In the genomic region with DNA sequence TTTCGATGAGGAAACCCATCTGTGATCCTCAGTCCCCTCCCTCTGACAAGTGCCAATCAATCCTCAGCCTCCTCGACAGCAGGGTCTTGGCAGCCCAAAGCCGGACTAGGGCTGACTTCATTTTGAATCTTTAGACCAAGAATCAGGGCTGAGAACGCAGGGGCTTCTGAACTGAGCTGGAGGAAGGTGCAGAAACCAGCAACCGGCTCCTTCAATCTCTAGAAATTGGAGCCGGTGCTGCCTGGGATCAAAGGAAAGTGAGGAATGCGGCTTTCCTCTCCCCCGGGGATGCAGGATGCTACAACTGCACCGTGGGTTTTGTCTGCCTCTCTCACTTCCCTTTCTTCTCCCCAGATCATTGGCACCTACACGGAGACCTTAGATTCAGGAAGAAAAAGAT, we compare ENCODE assay signal across 9 mouse cellular contexts. TPM values are rescaled to one million over a fixed set of nuclear protein-coding genes. Genes with fewer than 3 reads are reported as not detected.
A peak's percentile ranks its signal among the peaks of the same experiment; 100 is the strongest.
DNase-seq lines count a peak whose midpoint lies in the region; ATAC-seq and TF ChIP-seq lines count a peak whose summit lies in the region.
"Had no signal": no experiment of that assay in that cellular context is flagged by ENCODE, and none has a peak within 500 bp of the region (broad histone marks: within the 10 kb centered on the region; RNA-seq: fewer than 3 reads in every experiment).

No protein-coding gene starts in this region.

- no peak for TF ChIP-seq EP300 in liver, embryonic 14.5 days (IDR thresholded peaks at IDR 0.05; ENCODE audit: low read depth)

- no peak for TF ChIP-seq CTCF in liver, embryonic 14.5 days (IDR thresholded peaks at IDR 0.05; ENCODE audit: low read depth)

- H3K9ac ChIP-seq in lung, embryonic 16.5 days (ENCODE audit: low read length) = peak overlapping the region; percentile 32
- peak overlapping the region; percentile 25 for H3K9ac ChIP-seq in forebrain, embryonic 15.5 days (replicated peaks)
- H3K9ac ChIP-seq in liver, embryonic 14.5 days (replicated peaks) = no peak overlapping the region
- H3K9ac ChIP-seq in stomach, embryonic 14.5 days (replicated peaks; ENCODE audit: low read depth, low read length) = no peak overlapping the region

- no peaks in the 10 kb centered on the region for H3K9me3 ChIP-seq in lung, embryonic 16.5 days (ENCODE audit: control insufficient read depth, low read length)
- H3K9me3 ChIP-seq in forebrain, embryonic 15.5 days = no peaks in the 10 kb centered on the region
- H3K9me3 ChIP-seq in liver, embryonic 14.5 days (ENCODE audit: control insufficient read depth, low read length) = no peaks in the 10 kb centered on the region
- no peaks in the 10 kb centered on the region for H3K9me3 ChIP-seq in stomach, embryonic 14.5 days (ENCODE audit: control insufficient read depth, low read depth, low read length)

- H3K4me1 ChIP-seq in lung, embryonic 16.5 days (replicated peaks; ENCODE audit: control insufficient read depth, insufficient read depth, low read length) = peaks cover 29% of the 10 kb centered on the region
- peaks cover 31% of the 10 kb centered on the region for H3K4me1 ChIP-seq in forebrain, embryonic 15.5 days
- peaks cover 0 to 3% of the 10 kb centered on the region in 2 experiments; a peak in 2 of 4 replicates for H3K4me1 ChIP-seq in liver, embryonic 14.5 days (replicated peaks; ENCODE audit: control insufficient read depth in 2 of 2, insufficient read depth in 2 of 2, low read length in 1 of 2)
- peaks cover 8% of the 10 kb centered on the region; the same call in 1 of the 2 replicates for H3K4me1 ChIP-seq in stomach, embryonic 14.5 days (ENCODE audit: control insufficient read depth, insufficient read depth, low read length)

- WGBS in lung, embryonic 16.5 days = 2% methylated on average over 10 of the region's 10 CpGs
- 5% methylated on average over 10 of the region's 10 CpGs for WGBS in forebrain, embryonic 15.5 days
- WGBS in liver, embryonic 14.5 days (ENCODE audit: insufficient replicate concordance) = 5% methylated on average over 10 of the region's 10 CpGs
- 3% methylated on average over 10 of the region's 10 CpGs for WGBS in stomach, embryonic 14.5 days

- H3K4me3 ChIP-seq in lung, embryonic 16.5 days (ENCODE audit: low read length) = peak overlapping the region; percentile 39
- H3K4me3 ChIP-seq in forebrain, embryonic 15.5 days = peak overlapping the region; percentile 28
- H3K4me3 ChIP-seq in liver, embryonic 14.5 days (ENCODE audit: insufficient read depth in 1 of 2, low read depth in 2 of 2, low read length in 2 of 2) = no peak overlapping the region
- H3K4me3 ChIP-seq in stomach, embryonic 14.5 days (ENCODE audit: low read depth, low read length) = peak overlapping the region; percentile 19; the same call in 1 of the 2 replicates

- peak overlapping the region; percentile 66 for H3K4me2 ChIP-seq in lung, embryonic 16.5 days (ENCODE audit: low read depth, low read length)
- H3K4me2 ChIP-seq in forebrain, embryonic 15.5 days (replicated peaks) = peak overlapping the region; percentile 48
- peak overlapping the region; percentile 51; the same call in 1 of the 2 replicates for H3K4me2 ChIP-seq in liver, embryonic 14.5 days (ENCODE audit: low read depth)
- H3K4me2 ChIP-seq in stomach, embryonic 14.5 days (replicated peaks; ENCODE audit: low read depth, low read length) = peak overlapping the region; percentile 52

- H3K27ac ChIP-seq in lung, embryonic 16.5 days (ENCODE audit: low read length) = no peak overlapping the region
- peak overlapping the region; percentile 53; the same call in 1 of the 2 replicates for H3K27ac ChIP-seq in forebrain, embryonic 15.5 days (replicated peaks)
- no peak overlapping the region for H3K27ac ChIP-seq in liver, embryonic 14.5 days
- no peak overlapping the region for H3K27ac ChIP-seq in stomach, embryonic 14.5 days (ENCODE audit: low read length)

- ATAC-seq in lung, embryonic 16.5 days (ENCODE audit: low read depth) = no peak
- no peak for ATAC-seq in forebrain, embryonic 15.5 days (replicated peaks)
- no peak for ATAC-seq in liver, embryonic 14.5 days (ENCODE audit: insufficient read depth)
- ATAC-seq in stomach, embryonic 14.5 days (ENCODE audit: insufficient number of reproducible peaks, insufficient read depth, low FRiP score, low read depth) = no peak

- H3K36me3 ChIP-seq in lung, embryonic 16.5 days (ENCODE audit: control insufficient read depth, insufficient read depth, low read length) = no peaks in the 10 kb centered on the region
- no peaks in the 10 kb centered on the region for H3K36me3 ChIP-seq in forebrain, embryonic 15.5 days
- no peaks in the 10 kb centered on the region for H3K36me3 ChIP-seq in liver, embryonic 14.5 days (replicated peaks; ENCODE audit: control insufficient read depth, insufficient read depth, low read depth)
- no peaks in the 10 kb centered on the region for H3K36me3 ChIP-seq in stomach, embryonic 14.5 days (ENCODE audit: control insufficient read depth, insufficient read depth, low read length)

- no peaks in the 10 kb centered on the region for H3K27me3 ChIP-seq in lung, embryonic 16.5 days (ENCODE audit: control insufficient read depth, insufficient read depth, low read depth, low read length)
- H3K27me3 ChIP-seq in forebrain, embryonic 15.5 days = no peaks in the 10 kb centered on the region
- no peaks in the 10 kb centered on the region for H3K27me3 ChIP-seq in liver, embryonic 14.5 days (ENCODE audit: control insufficient read depth, insufficient read depth, low read length)
- H3K27me3 ChIP-seq in stomach, embryonic 14.5 days (ENCODE audit: control insufficient read depth, insufficient read depth, low read length) = no peaks in the 10 kb centered on the region

- DNase-seq in lung, postnatal 10 days = no peak
- no peak for DNase-seq in liver, embryonic 14.5 days (ENCODE audit: low read depth in 3 of 3, low spot score in 3 of 3)
- DNase-seq in gastrocnemius, adult 8-10 months (ENCODE audit: low spot score in 2 of 2) = no peak
- DNase-seq in kidney, adult 9 months = no peak
- DNase-seq in frontal cortex, postnatal 25 days (ENCODE audit: low spot score in 2 of 2) = no peak

RNA-seq across cellular contexts. Expression of a gene that starts 27.0 kb away (rescaled TPM):
- polyA plus RNA-seq in lung, embryonic 16.5 days (2015; fragmentation: Nextera tagmentation; extraction: Ambion mirVana) = 3.7 and 5.4 TPM in 2 replicates
- polyA plus RNA-seq in forebrain, embryonic 15.5 days (2015; fragmentation: Nextera tagmentation; extraction: Ambion mirVana) = 2.0 TPM in 2 replicates
- polyA plus RNA-seq in liver, embryonic 14.5 days (2012; rRNA removed) = 3.0 and 3.9 TPM in 2 replicates
- 5.7 and 6.0 TPM in 2 replicates for polyA plus RNA-seq in liver, embryonic 14.5 days (2014; fragmentation: Nextera tagmentation; extraction: Ambion mirVana)
- 1.5 and 2.6 TPM in 2 replicates for polyA plus RNA-seq in stomach, embryonic 14.5 days (2014; fragmentation: Nextera tagmentation; extraction: Ambion mirVana)
- total RNA-seq in gastrocnemius, adult 8-10 months (2022) = 1 to 10 TPM in 2 of 4 experiments, under 1 TPM in 2; 0.41 to 1.5 (median 0.92) TPM
- total RNA-seq: liver, adult 2 months had no signal

Comparison
In these comparisons a context has a peak if more than half of its experiments do, and no peak if none do; other contexts are left out.
1. H3K4me3 ChIP-seq: peak in lung, embryonic 16.5 days (single experiment), forebrain, embryonic 15.5 days (single experiment) and stomach, embryonic 14.5 days (single experiment); none in liver, embryonic 14.5 days (0 of 2).
2. H3K9ac ChIP-seq: peak in lung, embryonic 16.5 days (single experiment) and forebrain, embryonic 15.5 days (single experiment); none in liver, embryonic 14.5 days (single experiment) and stomach, embryonic 14.5 days (single experiment).
3. Peak in every context shown above with its lines, with median percentiles within 50 percentile points of each other: H3K4me2 ChIP-seq.